Mouse (Mus musculus) limb, embryonic 13.5 days (tissue): ENCODE measurements around the gene Slc41a3. TPM values are rescaled to one million over a fixed set of nuclear protein-coding genes. Genes with fewer than 3 reads are reported as not detected.

Experiments
- ATAC-seq: fragments of 200-750 bp; cut with Nextera tagmentation; 2 replicates; pipeline ENCODE4 v1.8.0; 2017; ENCODE audit warnings: low read depth, moderate number of reproducible peaks, moderate TSS enrichment; ENCODE audit not compliant: low FRiP score
- H3K27ac ChIP-seq: fragments of 300-500 bp; sonication (generic); 2 replicates; pipeline ENCODE4 v1.5.1; 2015; ENCODE audit warnings: inconsistent platforms, mild to moderate bottlenecking, moderate library complexity
- H3K27me3 ChIP-seq: fragments of 300-500 bp; sonication (generic); 2 replicates; pipeline ENCODE4 v1.6.1; 2015; ENCODE audit warnings: mild to moderate bottlenecking, inconsistent platforms
- H3K36me3 ChIP-seq: fragments of 300-500 bp; sonication (generic); 2 replicates; pipeline ENCODE4 v1.6.1; 2015; ENCODE audit warnings: inconsistent platforms, mild to moderate bottlenecking, moderate library complexity
- H3K4me1 ChIP-seq: fragments of 300-500 bp; sonication (generic); 2 replicates; pipeline ENCODE4 v1.6.1; 2015; ENCODE audit warnings: inconsistent platforms
- H3K4me2 ChIP-seq: fragments of 300-500 bp; sonication (generic); replicated peaks from 2 replicates; pipeline ENCODE4 v1.6.1; 2015; ENCODE audit warnings: inconsistent platforms, mild to moderate bottlenecking, moderate library complexity
- H3K4me3 ChIP-seq: fragments of 300-500 bp; sonication (generic); 2 replicates; pipeline ENCODE4 v1.5.1; 2015; ENCODE audit warnings: moderate library complexity, mild to moderate bottlenecking, inconsistent platforms
- H3K9ac ChIP-seq: fragments of 300-500 bp; sonication (generic); 2 replicates; pipeline ENCODE4 v1.6.1; 2015; ENCODE audit warnings: mild to moderate bottlenecking, inconsistent platforms
- H3K9me3 ChIP-seq: fragments of 300-500 bp; sonication (generic); 2 replicates; pipeline ENCODE4 v1.6.1; 2016; ENCODE audit warnings: inconsistent platforms
- whole genome bisulfite sequencing: fragments of 180-500 bp; shearing (Covaris S2); methylation state at CpG from one replicate; pipeline ENCODE4 v1.1.7; 2015; 5-methylcytosine and 5-hydroxymethylcytosine counted together
- polyA plus RNA-seq: library from polyadenylated mRNA; unstranded; fragments of >200 nt; fragmentation: Nextera tagmentation; extraction: Ambion mirVana; gene quantifications from 2 replicates; pipeline ENCODE4 v1.2.1, GENCODE M21; 2015

Slc41a3 gene
- polyA plus RNA-seq, 1 experiment from 2014 or later = 3.3 TPM

GRCm38 (mm10) chr6:90618821-90619636 is 14.5 kb downstream of the Slc41a3 start:
- no peak overlapping the region for H3K9ac ChIP-seq
- H3K4me1 ChIP-seq = peaks cover 11% of the 10 kb centered on the region
- no peak overlapping the region for H3K4me3 ChIP-seq
- no peaks in the 10 kb centered on the region for H3K9me3 ChIP-seq
- no peak overlapping the region for H3K27ac ChIP-seq
- no peaks in the 10 kb centered on the region for H3K27me3 ChIP-seq
- WGBS = 84% methylated on average over 19 of the region's 19 CpGs
- no peaks in the 10 kb centered on the region for H3K36me3 ChIP-seq
- H3K4me2 ChIP-seq = no peak overlapping the region
- ATAC-seq = no peak

GRCm38 (mm10) chr6:90619936-90620335 is 15.4 kb downstream of the Slc41a3 start:
- H3K27ac ChIP-seq = no peak overlapping the region
- no peak overlapping the region for H3K4me3 ChIP-seq
- WGBS = 72% methylated on average over 5 of the region's 5 CpGs
- no peaks in the 10 kb centered on the region for H3K9me3 ChIP-seq
- no peak overlapping the region for H3K9ac ChIP-seq
- H3K4me1 ChIP-seq = 0 out of 2 replicates have a peak, but pooled peaks cover 2% of the 10 kb centered on the region
- no peak for ATAC-seq
- H3K4me2 ChIP-seq = no peak overlapping the region
- no peaks in the 10 kb centered on the region for H3K27me3 ChIP-seq
- no peaks in the 10 kb centered on the region for H3K36me3 ChIP-seq

- no peaks in the 10 kb centered on the region for H3K9me3 ChIP-seq
- no peak overlapping the region for H3K4me2 ChIP-seq
- no peak overlapping the region for H3K27ac ChIP-seq
- H3K27me3 ChIP-seq = no peaks in the 10 kb centered on the region
- no peak overlapping the region for H3K9ac ChIP-seq
- no peaks in the 10 kb centered on the region for H3K36me3 ChIP-seq
- no peak overlapping the region for H3K4me3 ChIP-seq
- WGBS = 59% methylated on average over 9 of the region's 9 CpGs
- ATAC-seq = no peak
- no peaks in the 10 kb centered on the region for H3K4me1 ChIP-seq
These were observed 16.5 kb downstream of the Slc41a3 start for GRCm38 (mm10) chr6:90620791-90621583.

- no peak for ATAC-seq
- Histone ChIP-seq H3K9me3 (no peaks in the 10 kb centered on the region), H3K4me1 (no peaks in the 10 kb centered on the region), H3K36me3 (no peaks in the 10 kb centered on the region), H3K4me2 (no peak overlapping the region), H3K4me3 (no peak overlapping the region), H3K27me3 (no peaks in the 10 kb centered on the region), H3K27ac (no peak overlapping the region), H3K9ac (no peak overlapping the region)
- 80% methylated on average over 6 of the region's 6 CpGs for WGBS
These were observed 17.0 kb downstream of the Slc41a3 start for GRCm38 (mm10) chr6:90621584-90621890.

GRCm38 (mm10) chr6:90622758-90623455 is 18.4 kb downstream of the Slc41a3 start:
- no peak for ATAC-seq
- WGBS = 57% methylated on average over 11 of the region's 11 CpGs
- H3K36me3 ChIP-seq = no peaks in the 10 kb centered on the region
- no peak overlapping the region for H3K9ac ChIP-seq
- no peak overlapping the region for H3K4me2 ChIP-seq
- H3K4me3 ChIP-seq = no peak overlapping the region
- no peaks in the 10 kb centered on the region for H3K9me3 ChIP-seq
- no peaks in the 10 kb centered on the region for H3K27me3 ChIP-seq
- no peaks in the 10 kb centered on the region for H3K4me1 ChIP-seq
- no peak overlapping the region for H3K27ac ChIP-seq

GRCm38 (mm10) chr6:90623456-90623836 is 18.9 kb downstream of the Slc41a3 start:
- ATAC-seq = no peak
- H3K4me3 ChIP-seq = no peak overlapping the region
- H3K9ac ChIP-seq = no peak overlapping the region
- no peak overlapping the region for H3K4me2 ChIP-seq
- no peaks in the 10 kb centered on the region for H3K27me3 ChIP-seq
- no peaks in the 10 kb centered on the region for H3K36me3 ChIP-seq
- no peak overlapping the region for H3K27ac ChIP-seq
- 82% methylated on average over 5 of the region's 5 CpGs for WGBS
- no peaks in the 10 kb centered on the region for H3K9me3 ChIP-seq
- no peaks in the 10 kb centered on the region for H3K4me1 ChIP-seq

GRCm38 (mm10) chr6:90624184-90624583 is 19.7 kb downstream of the Slc41a3 start:
- WGBS = 74% methylated on average over 6 of the region's 6 CpGs
- Histone ChIP-seq H3K36me3 (no peaks in the 10 kb centered on the region), H3K4me2 (no peak overlapping the region), H3K27ac (no peak overlapping the region), H3K4me1 (no peaks in the 10 kb centered on the region), H3K9me3 (no peaks in the 10 kb centered on the region), H3K4me3 (no peak overlapping the region), H3K27me3 (no peaks in the 10 kb centered on the region), H3K9ac (no peak overlapping the region)
- no peak for ATAC-seq

- 68% methylated on average over 11 of the region's 11 CpGs for WGBS
- Histone ChIP-seq H3K4me2 (no peak overlapping the region), H3K4me3 (no peak overlapping the region), H3K27me3 (no peaks in the 10 kb centered on the region), H3K9me3 (no peaks in the 10 kb centered on the region), H3K4me1 (no peaks in the 10 kb centered on the region), H3K9ac (no peak overlapping the region), H3K27ac (no peak overlapping the region), H3K36me3 (no peaks in the 10 kb centered on the region)
- ATAC-seq = no peak
These were observed 20.2 kb downstream of the Slc41a3 start for GRCm38 (mm10) chr6:90624733-90625132.

GRCm38 (mm10) chr6:90625207-90625994 is 20.9 kb downstream of the Slc41a3 start:
- ATAC-seq = no peak
- H3K9me3 ChIP-seq = no peaks in the 10 kb centered on the region

GRCm38 (mm10) chr6:90627556-90627955 is 23.0 kb downstream of the Slc41a3 start:
- Histone ChIP-seq H3K27ac (no peak overlapping the region), H3K4me1 (no peaks in the 10 kb centered on the region), H3K4me3 (no peak overlapping the region), H3K27me3 (no peaks in the 10 kb centered on the region), H3K9me3 (no peaks in the 10 kb centered on the region), H3K36me3 (no peaks in the 10 kb centered on the region), H3K4me2 (no peak overlapping the region), H3K9ac (no peak overlapping the region)
- 78% methylated on average over 4 of the region's 4 CpGs for WGBS
- no peak for ATAC-seq

More at GRCm38 (mm10) chr6:90625207-90625994, 20.9 kb downstream of the Slc41a3 start:
- Histone ChIP-seq H3K9ac (no peak overlapping the region), H3K36me3 (no peaks in the 10 kb centered on the region), H3K4me1 (no peaks in the 10 kb centered on the region), H3K4me3 (no peak overlapping the region), H3K27ac (no peak overlapping the region), H3K4me2 (no peak overlapping the region), H3K27me3 (no peaks in the 10 kb centered on the region)
- 77% methylated on average over 7 of the region's 7 CpGs for WGBS

GRCm38 (mm10) chr6:90629506-90629905 is 25.0 kb downstream of the Slc41a3 start:
- H3K9ac ChIP-seq = no peak overlapping the region
- 80% methylated on average over 6 of the region's 6 CpGs for WGBS
- H3K27ac ChIP-seq = no peak overlapping the region
- no peak overlapping the region for H3K4me3 ChIP-seq
- no peak overlapping the region for H3K4me2 ChIP-seq
- ATAC-seq = no peak
- no peaks in the 10 kb centered on the region for H3K27me3 ChIP-seq
- H3K4me1 ChIP-seq = no peaks in the 10 kb centered on the region
- no peaks in the 10 kb centered on the region for H3K36me3 ChIP-seq
- H3K9me3 ChIP-seq = no peaks in the 10 kb centered on the region
